ENCODE assay signal across 27 mouse cellular contexts in the genomic region with DNA sequence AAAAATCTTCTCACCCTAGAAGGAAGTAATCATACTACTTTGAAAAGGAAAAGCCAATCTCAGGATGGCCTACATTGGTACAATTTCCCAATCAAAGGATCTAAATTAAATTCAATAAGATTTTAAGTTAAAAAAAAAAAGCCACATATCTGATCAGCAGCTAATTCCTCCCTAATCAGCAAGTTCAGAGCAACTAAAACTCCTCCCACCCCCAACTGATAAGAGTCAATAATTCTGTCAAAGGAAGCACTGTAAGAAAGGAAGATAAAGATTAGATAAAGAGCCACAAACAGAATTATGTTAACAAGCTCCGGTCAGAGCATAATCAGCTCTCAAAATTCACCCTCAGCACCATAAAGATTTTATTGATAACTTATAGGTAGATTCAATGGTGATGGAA. TPM values are rescaled to one million over a fixed set of nuclear protein-coding genes. Genes with fewer than 3 reads are reported as not detected.
"Had no signal": no experiment of that assay in that cellular context is flagged by ENCODE, and none has a peak within 500 bp of the region (broad histone marks: within the 10 kb centered on the region; RNA-seq: fewer than 3 reads in every experiment).

No protein-coding gene starts in this region.

- ATAC-seq: forebrain, embryonic 13.5 days; forebrain, embryonic 14.5 days; forebrain, embryonic 15.5 days; forebrain, embryonic 16.5 days; forebrain, postnatal 0 days had no signal

- H3K4me1 ChIP-seq: embryonic facial prominence, embryonic 10.5 days; embryonic facial prominence, embryonic 12.5 days; embryonic facial prominence, embryonic 13.5 days; embryonic facial prominence, embryonic 15.5 days; forebrain, embryonic 10.5 days; forebrain, embryonic 12.5 days; forebrain, embryonic 13.5 days; forebrain, embryonic 15.5 days had no signal

- H3K4me2 ChIP-seq: embryonic facial prominence, embryonic 12.5 days; embryonic facial prominence, embryonic 13.5 days; embryonic facial prominence, embryonic 15.5 days; forebrain, embryonic 12.5 days; forebrain, embryonic 13.5 days; forebrain, embryonic 15.5 days had no signal

- DNase-seq: cerebellum, adult 9-10 months; cerebellum, adult 9-11 months; cerebellum, postnatal 10 days; cerebellum, postnatal 14 days; cerebellum, postnatal 25 days; cerebellum, postnatal 36 days; embryo, embryonic 11 days; forebrain, postnatal 0 days; gastrocnemius, adult 2 months; gastrocnemius, postnatal 10 days; gastrocnemius, postnatal 14 days; gastrocnemius, postnatal 25 days; gastrocnemius, postnatal 36 days; heart, adult 11 months; heart, adult 18-20 months; heart, adult 2 months had no signal

- H3K9ac ChIP-seq: embryonic facial prominence, embryonic 12.5 days; embryonic facial prominence, embryonic 13.5 days; embryonic facial prominence, embryonic 15.5 days; forebrain, embryonic 12.5 days; forebrain, embryonic 13.5 days; forebrain, embryonic 15.5 days; forebrain, postnatal 0 days had no signal

- H3K9me3 ChIP-seq: embryonic facial prominence, embryonic 10.5 days; embryonic facial prominence, embryonic 12.5 days; embryonic facial prominence, embryonic 13.5 days; embryonic facial prominence, embryonic 15.5 days; forebrain, embryonic 10.5 days; forebrain, embryonic 12.5 days; forebrain, embryonic 13.5 days; forebrain, embryonic 15.5 days had no signal

- H3K27me3 ChIP-seq: embryonic facial prominence, embryonic 12.5 days; embryonic facial prominence, embryonic 13.5 days; embryonic facial prominence, embryonic 15.5 days; forebrain, embryonic 12.5 days; forebrain, embryonic 13.5 days; forebrain, embryonic 15.5 days had no signal

- H3K27ac ChIP-seq: embryonic facial prominence, embryonic 10.5 days; embryonic facial prominence, embryonic 12.5 days; embryonic facial prominence, embryonic 13.5 days; embryonic facial prominence, embryonic 15.5 days; forebrain, embryonic 10.5 days; forebrain, embryonic 12.5 days; forebrain, embryonic 13.5 days; forebrain, embryonic 15.5 days; gastrocnemius, adult 2 months; heart, adult 2 months had no signal

- H3K4me3 ChIP-seq: embryonic facial prominence, embryonic 10.5 days; embryonic facial prominence, embryonic 12.5 days; embryonic facial prominence, embryonic 13.5 days; embryonic facial prominence, embryonic 15.5 days; erythroblast, embryonic 14.5 days; forebrain, embryonic 10.5 days; forebrain, embryonic 12.5 days; forebrain, embryonic 13.5 days; forebrain, embryonic 15.5 days; gastrocnemius, adult 2 months; heart, adult 2 months had no signal

RNA-seq across cellular contexts. Expression of gene Parp12, which starts 50.9 kb away (rescaled TPM):
- polyA plus RNA-seq: erythroblast, embryonic 14.5 days had no signal
